Mouse (Mus musculus) E14TG2a.4 (cell line): ENCODE measurements at regions not wholly inside any gene's neighbourhood (a gene's known extent, or its start where the extent isn't known, plus 50 kb on each side); places are given as distances from the start of the nearest gene placed in this dataset.

Experiments used
- CTCF ChIP-seq: conservative IDR thresholded peaks from 2 replicates; pipeline ENCODE4 v1.5.1; 2014; ENCODE audit warnings: low read length
- POU5F1 ChIP-seq: IDR thresholded peaks from 2 replicates; pipeline ENCODE4 v1.6.1; 2014; ENCODE audit warnings: low read length, borderline replicate concordance

- TF ChIP-seq CTCF, result no peak
- TF ChIP-seq POU5F1, result no peak
These were observed 282.4 kb downstream of the Arap2 start for GRCm38 (mm10) chr5:62483521-62483920.
